In the genomic region with DNA sequence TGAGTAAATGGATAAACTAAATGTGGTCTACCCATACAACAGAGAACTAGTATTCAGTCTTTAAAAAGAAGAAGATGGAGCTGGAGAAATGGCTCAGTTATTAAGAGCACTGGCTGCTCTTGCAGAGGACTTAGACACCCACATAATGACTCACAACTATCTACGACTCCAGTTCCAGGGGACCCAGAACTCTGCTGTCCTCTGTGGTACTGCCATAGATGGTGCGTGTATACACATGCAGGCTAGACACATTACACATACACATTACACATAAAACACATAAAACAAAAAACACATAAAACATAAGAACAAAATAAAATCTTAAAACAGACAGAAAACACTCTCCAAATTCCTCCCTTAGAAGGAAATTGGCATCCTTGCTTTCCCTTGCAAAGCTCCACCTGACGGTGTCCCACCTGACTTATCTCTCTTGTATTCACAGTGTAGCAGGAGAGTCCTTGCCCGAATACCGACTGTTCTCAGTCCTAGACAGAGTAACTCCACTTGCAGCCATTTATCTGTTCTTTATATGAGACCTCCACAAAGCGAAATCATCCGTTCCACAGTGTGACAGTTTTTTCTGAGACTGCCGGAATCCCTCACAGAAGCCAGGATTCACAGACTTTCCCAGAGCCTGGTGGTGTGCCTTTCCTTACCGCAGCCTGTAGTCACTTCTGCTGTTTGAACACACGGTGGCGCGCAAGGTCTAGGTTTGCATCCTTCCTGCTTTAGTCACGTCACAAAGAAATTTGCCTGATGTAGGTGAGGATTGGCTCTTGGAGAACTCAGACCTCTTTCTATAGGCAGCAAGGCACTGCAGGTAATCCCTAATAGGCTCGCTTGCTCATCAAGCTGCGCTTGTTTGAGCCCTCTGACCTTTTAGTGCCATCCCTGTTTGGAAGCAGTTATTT, we compare ENCODE assay signal across 8 mouse cellular contexts. TPM values are rescaled to one million over a fixed set of nuclear protein-coding genes. Genes with fewer than 3 reads are reported as not detected.
DNase-seq lines count a peak whose midpoint lies in the region; ATAC-seq and TF ChIP-seq lines count a peak whose summit lies in the region.

No protein-coding gene starts in this region.

- H3K27me3 ChIP-seq in C2C12 (ENCODE audit: control insufficient read depth, insufficient read depth, insufficient read length) = peaks cover 22% of the 10 kb centered on the region
- H3K27me3 ChIP-seq in heart, embryonic 11.5 days (ENCODE audit: control insufficient read depth, insufficient read depth, low read length) = 0 out of 2 replicates have a peak, but pooled peaks cover 5% of the 10 kb centered on the region
- H3K27me3 ChIP-seq in kidney, embryonic 16.5 days (ENCODE audit: insufficient read depth, low read length) = no peaks in the 10 kb centered on the region
- H3K27me3 ChIP-seq in splenic B cell, adult 2 months (ENCODE audit: control insufficient read depth, insufficient read depth, low read length, poor library complexity, severe bottlenecking) = no peaks in the 10 kb centered on the region; the same call in 1 of the 2 replicates

- TF ChIP-seq CTCF in C2C12 (IDR thresholded peaks at IDR 0.05; ENCODE audit: control insufficient read depth, insufficient read depth, insufficient read length) = peak; percentile 89
- TF ChIP-seq CTCF in bone marrow macrophage, adult 2 months (IDR thresholded peaks at IDR 0.05; ENCODE audit: low read depth, low read length) = peak; percentile 84; the same call in 1 of the 2 replicates
- peak; percentile 97 for TF ChIP-seq CTCF in embryonic fibroblast, embryonic 13.5 days (IDR thresholded peaks at IDR 0.05; ENCODE audit: borderline replicate concordance, insufficient read depth, low read length)

- no peak overlapping the region for H3K4me3 ChIP-seq in C2C12 (ENCODE audit: insufficient read depth, poor library complexity, severe bottlenecking)
- no peak overlapping the region for H3K4me3 ChIP-seq in bone marrow macrophage, adult 2 months (ENCODE audit: insufficient read depth, low read length)
- H3K4me3 ChIP-seq in embryonic fibroblast, embryonic 13.5 days (ENCODE audit: insufficient read depth, low read length) = no peak overlapping the region
- no peak overlapping the region for H3K4me3 ChIP-seq in heart, embryonic 11.5 days (ENCODE audit: low read depth, low read length)
- no peak overlapping the region for H3K4me3 ChIP-seq in kidney, embryonic 16.5 days (ENCODE audit: low read length)

- H3ac ChIP-seq in C2C12 (ENCODE audit: control insufficient read depth, insufficient read length, low read depth) = no peak overlapping the region

- H3K36me3 ChIP-seq in C2C12 (ENCODE audit: control insufficient read depth, insufficient read depth) = no peaks in the 10 kb centered on the region
- no peaks in the 10 kb centered on the region for H3K36me3 ChIP-seq in heart, embryonic 11.5 days (ENCODE audit: control insufficient read depth, insufficient read depth, low read length)
- no peaks in the 10 kb centered on the region for H3K36me3 ChIP-seq in kidney, embryonic 16.5 days (ENCODE audit: insufficient read depth, low read length)
- no peaks in the 10 kb centered on the region for H3K36me3 ChIP-seq in splenic B cell, adult 2 months (ENCODE audit: control insufficient read depth, insufficient read depth, low read length, poor library complexity, severe bottlenecking)

- H3K79me3 ChIP-seq in C2C12 (ENCODE audit: low read depth) = no peaks in the 10 kb centered on the region

- H3K9me3 ChIP-seq in heart, embryonic 11.5 days (replicated peaks; ENCODE audit: control insufficient read depth, low read length) = no peaks in the 10 kb centered on the region
- H3K9me3 ChIP-seq in kidney, embryonic 16.5 days (ENCODE audit: low read length) = no peaks in the 10 kb centered on the region

- TF ChIP-seq POLR2A in bone marrow macrophage, adult 2 months (IDR thresholded peaks at IDR 0.05; ENCODE audit: borderline replicate concordance, low read depth, low read length) = no peak
- TF ChIP-seq POLR2A in embryonic fibroblast, embryonic 13.5 days (IDR thresholded peaks at IDR 0.05; ENCODE audit: low read depth, low read length) = no peak

- 21% methylated on average over 15 of the region's 15 CpGs for WGBS in heart, embryonic 11.5 days (ENCODE audit: insufficient replicate concordance)
- WGBS in kidney, embryonic 16.5 days = 21% methylated on average over 15 of the region's 15 CpGs

- H3K79me2 ChIP-seq in C2C12 (ENCODE audit: control insufficient read depth, insufficient read depth) = no peaks in the 10 kb centered on the region

- no peak overlapping the region for H3K4me2 ChIP-seq in heart, embryonic 11.5 days
- H3K4me2 ChIP-seq in kidney, embryonic 16.5 days (replicated peaks; ENCODE audit: low read depth, low read length) = no peak overlapping the region

- no peaks in the 10 kb centered on the region for H3K4me1 ChIP-seq in bone marrow macrophage, adult 2 months (ENCODE audit: control insufficient read depth, insufficient read depth, low read length)
- no peaks in the 10 kb centered on the region for H3K4me1 ChIP-seq in embryonic fibroblast, embryonic 13.5 days (ENCODE audit: control insufficient read depth, insufficient read depth, low read length)
- no peaks in the 10 kb centered on the region for H3K4me1 ChIP-seq in heart, embryonic 11.5 days (ENCODE audit: control insufficient read depth, insufficient read depth, low read length)
- no peaks in the 10 kb centered on the region for H3K4me1 ChIP-seq in kidney, embryonic 16.5 days (ENCODE audit: insufficient read depth, low read length)

- ATAC-seq in heart, embryonic 11.5 days (replicated peaks; ENCODE audit: insufficient number of reproducible peaks, low FRiP score, low TSS enrichment) = peak; percentile 39; the same call in 1 of the 2 replicates
- ATAC-seq in kidney, embryonic 16.5 days (ENCODE audit: low FRiP score, low TSS enrichment) = peak; percentile 93

- peak; percentile 80 for DNase-seq in liver
- peak; percentile 92 for DNase-seq in naive thymus-derived CD4-positive, alpha-beta T cell, adult 2 months (ENCODE audit: low read depth)
- peak; percentile 94 for DNase-seq in splenic B cell, adult 2 months (ENCODE audit: low read depth, low spot score)

- H3K27ac ChIP-seq in bone marrow macrophage, adult 2 months (ENCODE audit: insufficient read depth, low read depth, low read length) = no peak overlapping the region
- no peak overlapping the region for H3K27ac ChIP-seq in embryonic fibroblast, embryonic 13.5 days (ENCODE audit: insufficient read depth, low read length)
- no peak overlapping the region for H3K27ac ChIP-seq in heart, embryonic 11.5 days (ENCODE audit: low read depth, low read length)
- no peak overlapping the region for H3K27ac ChIP-seq in kidney, embryonic 16.5 days (ENCODE audit: low read length)

- no peak overlapping the region for H3K9ac ChIP-seq in heart, embryonic 11.5 days (ENCODE audit: low read depth, low read length)
- no peak overlapping the region for H3K9ac ChIP-seq in kidney, embryonic 16.5 days (replicated peaks; ENCODE audit: low read length)

TF ChIP-seq in C2C12, 6 proteins besides CTCF, POLR2A, EP300 and RAD21:
- TF ChIP-seq MYOD1 (IDR thresholded peaks at IDR 0.05; ENCODE audit: control insufficient read depth, insufficient read length, low read depth) = no peak

RNA-seq across cellular contexts. Expression of a gene that starts 9.2 kb away (rescaled TPM):
- 0.11 TPM for polyA plus RNA-seq in C2C12 (2012; fragmentation: generic; extraction: Trizol)
- polyA plus RNA-seq in bone marrow macrophage, adult 2 months (2012; ENCODE audit: insufficient read depth, insufficient read length, missing spikeins) = not detected in 2 replicates
- polyA plus RNA-seq in embryonic fibroblast, embryonic 13.5 days (2011; ENCODE audit: insufficient read length, low read depth, missing spikeins) = 1.7 and 2.3 TPM in 2 replicates
- 0.77 and 1.3 TPM in 2 replicates for polyA plus RNA-seq in heart, embryonic 11.5 days (2014; fragmentation: Nextera tagmentation; extraction: Ambion mirVana)
- polyA plus RNA-seq in kidney, embryonic 16.5 days (2015; fragmentation: Nextera tagmentation; extraction: Ambion mirVana) = 5.3 and 6.6 TPM in 2 replicates

RNA-seq across cellular contexts. Expression of a gene that starts 24.3 kb away (rescaled TPM):
- polyA plus RNA-seq in C2C12 (2012; fragmentation: generic; extraction: Trizol) = 1.4 TPM
- 8.2 and 8.9 TPM in 2 replicates for polyA plus RNA-seq in bone marrow macrophage, adult 2 months (2012; ENCODE audit: insufficient read depth, insufficient read length, missing spikeins)
- 2.2 and 3.2 TPM in 2 replicates for polyA plus RNA-seq in embryonic fibroblast, embryonic 13.5 days (2011; ENCODE audit: insufficient read length, low read depth, missing spikeins)
- polyA plus RNA-seq in heart, embryonic 11.5 days (2014; fragmentation: Nextera tagmentation; extraction: Ambion mirVana) = 0.19 and 0.44 TPM in 2 replicates
- polyA plus RNA-seq in kidney, embryonic 16.5 days (2015; fragmentation: Nextera tagmentation; extraction: Ambion mirVana) = 3.3 and 3.5 TPM in 2 replicates

RNA-seq across cellular contexts. Expression of a gene that starts 32.5 kb away (rescaled TPM):
- polyA plus RNA-seq in C2C12 (2012; fragmentation: generic; extraction: Trizol) = 0.91 TPM
- polyA plus RNA-seq in bone marrow macrophage, adult 2 months (2012; ENCODE audit: insufficient read depth, insufficient read length, missing spikeins) = 12.3 and 19.9 TPM in 2 replicates
- 1.2 and 4.0 TPM in 2 replicates for polyA plus RNA-seq in embryonic fibroblast, embryonic 13.5 days (2011; ENCODE audit: insufficient read length, low read depth, missing spikeins)
- polyA plus RNA-seq in heart, embryonic 11.5 days (2014; fragmentation: Nextera tagmentation; extraction: Ambion mirVana) = 1,570 and 1,662 TPM in 2 replicates
- 5.8 and 6.1 TPM in 2 replicates for polyA plus RNA-seq in kidney, embryonic 16.5 days (2015; fragmentation: Nextera tagmentation; extraction: Ambion mirVana)

RNA-seq across cellular contexts. Expression of a gene that starts 40.3 kb away (rescaled TPM):
- polyA plus RNA-seq in C2C12 (2012; fragmentation: generic; extraction: Trizol) = 34.7 TPM
- 3.0 and 4.4 TPM in 2 replicates for polyA plus RNA-seq in bone marrow macrophage, adult 2 months (2012; ENCODE audit: insufficient read depth, insufficient read length, missing spikeins)
- polyA plus RNA-seq in embryonic fibroblast, embryonic 13.5 days (2011; ENCODE audit: insufficient read length, low read depth, missing spikeins) = 1.4 and 1.7 TPM in 2 replicates
- 260 and 262 TPM in 2 replicates for polyA plus RNA-seq in heart, embryonic 11.5 days (2014; fragmentation: Nextera tagmentation; extraction: Ambion mirVana)
- polyA plus RNA-seq in kidney, embryonic 16.5 days (2015; fragmentation: Nextera tagmentation; extraction: Ambion mirVana) = 20.9 and 21.6 TPM in 2 replicates

RNA-seq across cellular contexts. Expression of a gene that starts 47.3 kb away (rescaled TPM):
- not detected for polyA plus RNA-seq in C2C12 (2012; fragmentation: generic; extraction: Trizol)
- not detected in 2 replicates for polyA plus RNA-seq in bone marrow macrophage, adult 2 months (2012; ENCODE audit: insufficient read depth, insufficient read length, missing spikeins)
- polyA plus RNA-seq in embryonic fibroblast, embryonic 13.5 days (2011; ENCODE audit: insufficient read length, low read depth, missing spikeins) = not detected in 2 replicates
- polyA plus RNA-seq in heart, embryonic 11.5 days (2014; fragmentation: Nextera tagmentation; extraction: Ambion mirVana) = not detected in 2 replicates
- not detected in 2 replicates for polyA plus RNA-seq in kidney, embryonic 16.5 days (2015; fragmentation: Nextera tagmentation; extraction: Ambion mirVana)

Comparison
In these comparisons a context has a peak if more than half of its experiments do, and no peak if none do; other contexts are left out.
1. RNA of a gene that starts 32.5 kb away (polyA plus RNA-seq): 1,570 to 1,662 TPM in heart, embryonic 11.5 days; 12.3 to 19.9 TPM in bone marrow macrophage, adult 2 months, 5.8 to 6.1 TPM in kidney, embryonic 16.5 days, 1.2 to 4.0 TPM in embryonic fibroblast, embryonic 13.5 days and 0.91 TPM in C2C12 (single experiment); every median in the first group is over 10 times any median in the second.
2. Peak in every context shown above with its lines, with median percentiles within 50 percentile points of each other: CTCF ChIP-seq and DNase-seq.